Mouse (Mus musculus) subcutaneous adipose tissue, adult 2 months (tissue): ENCODE data around the gene Fbxw17. TPM values are rescaled to one million over a fixed set of nuclear protein-coding genes. Genes with fewer than 3 reads are reported as not detected.

ENCODE experiments used
- polyA plus RNA-seq: library from polyadenylated mRNA; depleted of rRNA; stranded (reverse); fragments of >200 nt; gene quantifications from 2 replicates; pipeline ENCODE4 v1.2.3, GENCODE M21; 2012; ENCODE audit warnings: low replicate concordance; rRNA removed

The Fbxw17 gene
- polyA plus RNA-seq: 39.9 and 85.7 TPM in 2 replicates

DNA sequence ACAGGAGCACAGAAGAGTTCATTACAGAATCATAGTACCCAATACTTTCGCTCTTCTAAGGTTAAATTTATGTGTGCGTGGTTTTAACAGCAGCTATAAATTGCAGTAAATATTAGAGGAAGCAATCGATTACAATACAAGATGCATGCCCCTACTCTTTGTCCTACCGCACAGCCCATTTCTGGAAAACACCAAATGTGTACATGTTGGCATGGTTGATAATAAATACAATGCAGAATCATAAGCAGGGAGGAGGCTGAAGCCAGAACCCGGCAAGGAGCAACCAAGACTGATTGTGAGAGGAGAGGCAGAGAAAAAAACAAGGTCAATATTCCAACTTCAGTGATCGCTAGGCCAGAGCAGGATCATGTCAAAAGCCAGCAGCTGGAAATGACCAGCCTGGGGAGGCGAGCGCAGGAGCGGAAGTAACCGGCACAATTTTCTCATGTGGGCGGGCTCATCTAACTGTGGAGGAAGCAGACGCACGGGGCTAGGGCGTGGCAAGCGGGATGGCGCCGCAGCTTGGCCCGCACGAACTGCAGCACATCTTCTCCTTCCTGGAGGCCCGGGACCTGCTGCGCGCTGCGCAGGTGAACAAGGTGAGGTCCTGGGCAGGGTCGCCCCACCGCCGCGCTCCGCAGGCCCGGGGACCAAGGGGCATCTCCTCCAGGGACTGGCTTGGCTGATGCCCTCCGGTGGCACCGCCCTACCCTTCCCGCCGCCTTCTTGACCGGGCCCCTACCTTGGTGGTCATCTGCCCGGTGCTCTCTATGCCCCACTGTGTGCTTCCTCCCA lies at the start of gene Fbxw17:
Gene Fbxw17, plus strand, starts transcription at position 476 of the 795 bp plus-strand sequence.

DNA sequence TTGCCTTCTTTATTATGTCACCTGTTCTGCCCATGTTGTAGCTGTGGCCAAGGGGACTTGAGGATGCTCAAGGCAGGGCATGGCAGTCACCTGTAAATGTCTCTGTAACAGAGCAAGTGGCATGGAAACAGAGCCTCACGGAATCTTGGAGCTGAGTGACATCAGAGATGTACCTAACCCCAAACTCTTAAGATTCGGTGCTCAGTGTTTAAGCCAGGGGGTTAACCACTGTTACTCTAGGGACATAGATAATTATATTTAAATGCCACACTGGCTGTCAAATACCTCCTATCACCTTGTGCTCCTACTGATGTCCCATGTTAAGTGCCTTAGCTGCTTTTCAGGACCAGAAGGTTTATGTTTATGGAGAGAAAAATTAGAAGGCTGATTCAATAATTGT lies 26.1 kb downstream of the Fbxw17 start, which contains the start of gene Gm47429:
Gene Gm47429, minus strand, starts transcription at position 101 of the 400 bp plus-strand sequence.

DNA sequence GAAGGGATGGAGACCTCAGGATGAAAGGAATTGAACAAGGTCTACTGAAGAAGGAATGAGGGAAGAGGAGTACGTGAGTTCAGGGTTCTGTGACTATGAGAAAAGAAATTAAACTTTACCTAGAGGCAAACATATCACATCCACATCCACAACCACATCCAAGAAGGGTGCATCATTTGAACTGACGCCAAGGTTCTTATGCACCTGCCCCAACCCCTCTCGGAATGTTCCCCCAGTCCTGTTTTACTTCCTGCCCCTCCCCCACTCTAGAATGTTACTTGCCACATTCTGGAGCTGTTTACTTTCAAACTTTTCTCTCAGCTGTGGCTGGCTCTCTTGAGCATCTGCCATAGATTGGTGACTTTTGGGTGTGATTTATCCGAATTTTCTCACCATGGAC lies 49.3 kb downstream of the Fbxw17 start, which contains the start of gene Nutm2:
Gene Nutm2, plus strand, starts transcription at position 301 of the 400 bp plus-strand sequence.

Other genes with a start within 250 kb of the Fbxw17 start
- gene Gm906, start 167.6 kb upstream of the Fbxw17 start, polyA plus RNA-seq: not detected in 2 replicates
- not detected in 2 replicates for gene Gm47429, start 26.0 kb downstream of the Fbxw17 start, polyA plus RNA-seq
- not detected in 2 replicates for gene Nutm2, start 49.4 kb downstream of the Fbxw17 start, polyA plus RNA-seq
- not detected in 2 replicates for gene Gm904, start 225.4 kb downstream of the Fbxw17 start, polyA plus RNA-seq